Mouse (Mus musculus): ENCODE data around the gene Snx12. TPM values are rescaled to one million over a fixed set of nuclear protein-coding genes. Genes with fewer than 3 reads are reported as not detected.

Gene Snx12
- polyA plus RNA-seq, 1 experiment, result 46.3 TPM

DNA sequence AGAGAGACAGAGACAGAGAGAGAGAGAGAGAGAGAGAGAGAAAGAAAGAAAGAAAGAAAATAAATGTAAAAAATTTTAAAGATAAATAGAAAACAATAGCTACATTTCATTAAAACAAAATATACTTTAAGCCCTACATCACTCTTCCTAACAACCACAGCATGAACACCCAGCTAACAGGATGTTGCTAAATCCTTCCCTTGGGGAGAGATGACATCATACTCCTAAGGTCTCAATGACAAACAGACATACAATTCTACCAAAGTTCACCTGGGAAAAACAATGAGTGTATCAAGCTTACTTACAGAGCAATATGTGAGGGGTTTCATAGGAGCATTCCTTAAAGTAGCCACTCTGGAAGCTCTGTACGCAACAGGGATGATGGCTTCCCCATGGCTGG lies 49.0 kb downstream of the Snx12 start:
- H3K36me3 ChIP-seq (ENCODE audit: control insufficient read depth, insufficient read depth), result no peaks in the 10 kb centered on the region
- H3K4me2 ChIP-seq (ENCODE audit: low read depth), result no peak overlapping the region
- H3K4me3 ChIP-seq, result no peak overlapping the region
- TF ChIP-seq TCF12 (IDR thresholded peaks at IDR 0.05; ENCODE audit: insufficient read depth, poor library complexity, severe bottlenecking), result no peak
- TF ChIP-seq USF1 (IDR thresholded peaks at IDR 0.05; ENCODE audit: low read depth), result no peak
- TF ChIP-seq CEBPB (IDR thresholded peaks at IDR 0.05; ENCODE audit: insufficient read depth, poor library complexity, severe bottlenecking), result no peak
- TF ChIP-seq E2F4 (IDR thresholded peaks at IDR 0.05; ENCODE audit: insufficient read depth), result no peak
- H3ac ChIP-seq (ENCODE audit: control insufficient read depth, insufficient read length), result no peak overlapping the region
- no peaks in the 10 kb centered on the region for H3K27me3 ChIP-seq (ENCODE audit: control insufficient read depth, insufficient read depth, insufficient read length)
- H3K79me2 ChIP-seq (ENCODE audit: control insufficient read depth, insufficient read depth), result no peaks in the 10 kb centered on the region

DNA sequence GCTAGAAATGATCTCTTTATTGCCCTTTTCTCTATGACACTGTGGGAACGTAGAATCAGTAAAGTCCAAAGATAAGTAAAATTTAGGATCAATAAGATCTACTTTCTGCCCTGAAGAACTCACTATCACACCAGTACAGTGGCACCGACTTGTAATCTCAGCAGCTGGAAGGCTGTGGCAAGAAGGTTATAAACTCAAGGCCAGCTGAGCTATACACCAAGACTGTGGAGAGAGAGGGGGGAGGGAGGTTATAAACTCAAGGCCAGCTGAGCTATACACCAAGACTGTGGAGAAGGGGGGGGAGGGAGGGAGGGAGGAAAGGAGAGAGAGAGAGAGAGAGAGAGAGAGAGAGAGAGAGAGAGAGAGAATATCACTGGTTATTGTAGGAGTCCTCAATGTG lies 53.9 kb downstream of the Snx12 start:
- no peak for TF ChIP-seq SRF (IDR thresholded peaks at IDR 0.05; ENCODE audit: control insufficient read depth, insufficient read length, low read depth)
- no peak for TF ChIP-seq MAX (IDR thresholded peaks at IDR 0.05; ENCODE audit: low read depth)
- TF ChIP-seq CEBPB (IDR thresholded peaks at IDR 0.05; ENCODE audit: insufficient read depth, poor library complexity, severe bottlenecking), result no peak
- Histone ChIP-seq H3K4me3 (no peak overlapping the region), H3K27me3 (ENCODE audit: control insufficient read depth, insufficient read depth, insufficient read length) (no peaks in the 10 kb centered on the region), H3K36me3 (ENCODE audit: control insufficient read depth, insufficient read depth) (no peaks in the 10 kb centered on the region), H3K4me2 (ENCODE audit: low read depth) (no peak overlapping the region), H3ac (ENCODE audit: control insufficient read depth, insufficient read length) (no peak overlapping the region), H3K79me2 (ENCODE audit: control insufficient read depth, insufficient read depth) (no peaks in the 10 kb centered on the region)

DNA sequence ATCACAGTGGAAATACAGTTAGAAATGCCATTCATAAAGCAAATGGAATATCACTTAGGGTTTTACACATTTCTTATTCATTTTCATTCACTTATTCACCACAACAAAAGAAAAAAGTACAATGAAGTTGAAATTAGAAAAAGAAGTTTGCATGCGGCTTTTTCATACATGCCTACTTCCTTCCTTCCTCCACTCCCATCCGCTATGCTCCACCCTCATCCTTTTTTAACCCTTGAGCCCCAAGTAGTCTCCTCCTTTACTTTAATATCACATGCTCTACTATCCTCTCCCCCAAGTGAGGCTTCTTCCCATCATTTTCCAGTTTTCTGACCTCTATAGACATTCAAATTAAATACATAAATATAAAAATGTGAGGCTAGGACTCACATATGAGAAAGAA lies 58.6 kb downstream of the Snx12 start:
- Histone ChIP-seq H3K4me2 (ENCODE audit: low read depth) (no peak overlapping the region), H3K27me3 (ENCODE audit: control insufficient read depth, insufficient read depth, insufficient read length) (no peaks in the 10 kb centered on the region), H3K4me3 (no peak overlapping the region), H3ac (ENCODE audit: control insufficient read depth, insufficient read length) (no peak overlapping the region), H3K79me2 (ENCODE audit: control insufficient read depth, insufficient read depth) (no peaks in the 10 kb centered on the region), H3K36me3 (ENCODE audit: control insufficient read depth, insufficient read depth) (no peaks in the 10 kb centered on the region)
- TF ChIP-seq TCF12 (IDR thresholded peaks at IDR 0.05; ENCODE audit: insufficient read depth, poor library complexity, severe bottlenecking) (no peak), POLR2A (IDR thresholded peaks at IDR 0.05; ENCODE audit: insufficient read length, low read depth) (no peak), TCF3 (IDR thresholded peaks at IDR 0.05; ENCODE audit: insufficient read length, low read depth) (no peak), MYOG (IDR thresholded peaks at IDR 0.05; ENCODE audit: control insufficient read depth in 1 of 3, insufficient read depth in 1 of 3, insufficient read length in 2 of 3, low read depth in 2 of 3) (no peak), MYOD1 (IDR thresholded peaks at IDR 0.05; ENCODE audit: control insufficient read depth in 1 of 3, insufficient read length in 2 of 3, low read depth in 2 of 3) (no peak), SRF (IDR thresholded peaks at IDR 0.05; ENCODE audit: control insufficient read depth, insufficient read length, low read depth) (no peak), REST (IDR thresholded peaks at IDR 0.05; ENCODE audit: insufficient read depth, insufficient read length) (no peak), USF1 (IDR thresholded peaks at IDR 0.05; ENCODE audit: low read depth) (no peak), MAX (IDR thresholded peaks at IDR 0.05; ENCODE audit: low read depth) (no peak), E2F4 (IDR thresholded peaks at IDR 0.05; ENCODE audit: insufficient read depth) (no peak), CEBPB (IDR thresholded peaks at IDR 0.05; ENCODE audit: insufficient read depth, poor library complexity, severe bottlenecking) (no peak), POLR2AphosphoS2 (IDR thresholded peaks at IDR 0.05; ENCODE audit: insufficient read length, low read depth) (no peak)

DNA sequence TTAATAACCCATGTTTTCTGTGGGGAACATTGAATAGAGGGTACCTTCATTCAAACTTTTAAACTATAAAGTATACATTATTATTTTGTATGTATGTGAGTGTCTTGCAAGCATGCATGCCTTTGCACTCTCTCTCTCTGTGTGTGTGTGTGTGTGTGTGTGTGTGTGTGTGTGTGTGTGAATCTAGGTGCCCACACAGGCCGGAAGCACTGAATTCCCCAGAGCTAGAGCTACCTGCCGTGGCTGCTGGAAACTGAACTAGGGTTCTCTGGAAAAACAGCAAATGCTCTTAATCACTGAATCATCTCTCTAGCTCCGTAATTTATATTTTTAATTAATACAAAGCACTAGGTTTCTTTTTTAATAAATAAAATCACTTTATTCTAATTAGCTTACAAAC lies 59.1 kb downstream of the Snx12 start:
- Histone ChIP-seq H3K79me2 (ENCODE audit: control insufficient read depth, insufficient read depth) (no peaks in the 10 kb centered on the region), H3K36me3 (ENCODE audit: control insufficient read depth, insufficient read depth) (no peaks in the 10 kb centered on the region), H3ac (ENCODE audit: control insufficient read depth, insufficient read length) (no peak overlapping the region), H3K4me2 (ENCODE audit: low read depth) (no peak overlapping the region), H3K4me3 (no peak overlapping the region), H3K27me3 (ENCODE audit: control insufficient read depth, insufficient read depth, insufficient read length) (no peaks in the 10 kb centered on the region)
- no peak for TF ChIP-seq USF1 (IDR thresholded peaks at IDR 0.05; ENCODE audit: low read depth)
- TF ChIP-seq POLR2AphosphoS2 (IDR thresholded peaks at IDR 0.05; ENCODE audit: insufficient read length, low read depth), result no peak
- no peak for TF ChIP-seq MYOD1 (IDR thresholded peaks at IDR 0.05; ENCODE audit: control insufficient read depth in 1 of 3, insufficient read length in 2 of 3, low read depth in 2 of 3)
- TF ChIP-seq TCF12 (IDR thresholded peaks at IDR 0.05; ENCODE audit: insufficient read depth, poor library complexity, severe bottlenecking), result no peak
- TF ChIP-seq MAX (IDR thresholded peaks at IDR 0.05; ENCODE audit: low read depth), result no peak
- no peak for TF ChIP-seq E2F4 (IDR thresholded peaks at IDR 0.05; ENCODE audit: insufficient read depth)
- TF ChIP-seq POLR2A (IDR thresholded peaks at IDR 0.05; ENCODE audit: insufficient read length, low read depth), result no peak
- TF ChIP-seq SRF (IDR thresholded peaks at IDR 0.05; ENCODE audit: control insufficient read depth, insufficient read length, low read depth), result no peak
- TF ChIP-seq TCF3 (IDR thresholded peaks at IDR 0.05; ENCODE audit: insufficient read length, low read depth), result no peak
- TF ChIP-seq MYOG (IDR thresholded peaks at IDR 0.05; ENCODE audit: control insufficient read depth in 1 of 3, insufficient read depth in 1 of 3, insufficient read length in 2 of 3, low read depth in 2 of 3), result no peak

DNA sequence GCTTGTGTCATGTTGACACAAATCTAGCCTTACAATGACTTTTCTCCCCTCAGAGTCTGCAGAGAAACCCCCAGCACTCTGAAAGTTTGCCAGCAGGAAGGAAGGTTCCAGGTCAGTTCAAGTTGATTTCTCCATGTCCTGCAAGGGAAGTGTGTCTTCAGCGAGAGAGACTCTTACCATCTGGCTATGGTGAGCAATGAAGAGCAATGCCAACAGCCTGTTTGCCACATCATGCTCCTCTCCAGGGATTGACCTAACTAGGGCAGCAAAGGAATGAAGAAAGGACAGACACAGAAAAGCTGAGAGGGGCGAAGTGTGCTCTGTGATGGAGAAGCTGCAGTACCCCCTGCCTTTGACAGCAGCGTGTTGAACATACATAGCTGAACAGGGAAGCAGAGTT lies 59.8 kb downstream of the Snx12 start:
- Histone ChIP-seq H3K4me2 (ENCODE audit: low read depth) (no peak overlapping the region), H3ac (ENCODE audit: control insufficient read depth, insufficient read length) (no peak overlapping the region), H3K79me2 (ENCODE audit: control insufficient read depth, insufficient read depth) (no peaks in the 10 kb centered on the region), H3K36me3 (ENCODE audit: control insufficient read depth, insufficient read depth) (no peaks in the 10 kb centered on the region), H3K4me3 (no peak overlapping the region), H3K27me3 (ENCODE audit: control insufficient read depth, insufficient read depth, insufficient read length) (no peaks in the 10 kb centered on the region)
- TF ChIP-seq MAX (IDR thresholded peaks at IDR 0.05; ENCODE audit: low read depth) (no peak), MYOG (IDR thresholded peaks at IDR 0.05; ENCODE audit: control insufficient read depth in 1 of 3, insufficient read depth in 1 of 3, insufficient read length in 2 of 3, low read depth in 2 of 3) (no peak), TCF12 (IDR thresholded peaks at IDR 0.05; ENCODE audit: insufficient read depth, poor library complexity, severe bottlenecking) (no peak), E2F4 (IDR thresholded peaks at IDR 0.05; ENCODE audit: insufficient read depth) (no peak), CEBPB (IDR thresholded peaks at IDR 0.05; ENCODE audit: insufficient read depth, poor library complexity, severe bottlenecking) (no peak), MYOD1 (IDR thresholded peaks at IDR 0.05; ENCODE audit: control insufficient read depth in 1 of 3, insufficient read length in 2 of 3, low read depth in 2 of 3) (no peak)
